Mouse (Mus musculus): Measurements from ENCODE around the gene Olfr549.

The Olfr549 gene

GRCm38 (mm10) chr7:102591786-102592185, 42.1 kb downstream of the Olfr549 start, which contains the start of gene Olfr551:
Olfr551 (minus strand) TSS chr7:102591886.
- no peak for DNase-seq (ENCODE audit: extremely low read depth, low read depth, low spot score)

GRCm38 (mm10) chr7:102597378-102598031, 47.8 kb downstream of the Olfr549 start, which contains the start of gene Olfr552:
Olfr552 (plus strand) TSS chr7:102597770.
- DNase-seq (ENCODE audit: extremely low read depth, low read depth, low spot score), result no peak
